Mouse (Mus musculus) layer of hippocampus, adult 18-20 months (tissue): ENCODE measurements at regions not wholly inside any gene's neighbourhood (a gene's known extent, or its start where the extent isn't known, plus 50 kb on each side); places are given as distances from the start of the nearest gene placed in this dataset.

Experiments
- DNase-seq, 2 experiments: peaks; one replicate each; pipeline ENCODE4 v3.0.0; 2022; ENCODE audit warnings: low spot score in 2 of 2

DNA sequence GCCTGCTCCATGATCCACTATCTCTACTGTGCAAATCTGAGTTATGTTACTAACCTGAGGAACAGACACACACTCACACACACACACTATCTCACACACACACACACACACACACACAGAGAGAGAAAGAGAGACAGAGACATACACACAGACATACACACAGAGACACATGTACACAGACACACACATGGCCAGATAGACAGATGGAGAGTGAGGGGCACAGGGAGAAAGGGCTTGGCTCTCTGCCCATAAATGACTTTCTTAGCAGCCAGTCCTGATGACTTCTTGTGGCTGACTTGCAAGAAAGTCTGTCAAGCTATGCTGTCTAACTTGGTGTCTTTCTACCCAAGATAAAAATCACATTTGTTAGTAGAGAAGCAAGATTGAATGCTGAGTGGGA lies 63.7 kb upstream of the Kirrel3 start:
- no peak for DNase-seq

DNA sequence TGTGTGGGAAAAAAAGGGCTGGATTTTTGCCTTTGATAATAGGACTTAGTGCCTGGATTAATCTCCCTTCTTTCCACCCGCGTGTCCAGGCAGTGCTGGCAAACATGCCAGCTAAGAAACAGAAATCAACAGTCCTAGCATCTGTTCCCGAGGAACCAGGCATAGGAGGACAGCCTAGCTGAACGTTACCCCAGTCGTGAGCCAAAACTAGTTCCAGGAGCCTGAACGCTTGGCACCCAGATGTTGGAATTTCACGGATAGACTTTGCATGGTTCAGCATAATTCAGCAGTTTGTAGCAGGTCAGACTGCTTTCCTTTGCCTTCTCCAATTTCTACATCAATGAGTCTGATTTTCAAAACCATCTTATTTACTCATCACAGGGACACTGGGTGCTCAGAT lies 62.6 kb upstream of the Kirrel3 start:
- DNase-seq = peak in 1 of 2 experiments; percentile 22

DNA sequence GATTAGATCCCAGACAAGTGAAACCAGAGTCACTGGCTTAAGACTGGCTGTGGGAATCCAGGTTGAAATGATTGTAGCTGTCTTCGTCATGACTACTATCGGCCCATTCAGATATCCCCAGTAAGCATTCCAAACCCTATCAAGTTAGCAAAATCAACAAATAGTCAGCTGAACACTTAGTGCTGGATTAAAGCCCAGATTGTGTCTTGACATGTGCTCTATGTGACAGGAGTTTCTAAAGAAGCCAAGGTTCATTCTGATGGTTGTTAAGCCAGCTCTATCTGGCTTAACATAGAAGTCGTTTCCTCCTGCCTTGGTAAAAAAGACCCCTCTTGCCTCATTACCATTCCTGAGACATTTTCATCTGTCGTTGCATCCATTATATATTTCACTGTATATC lies 59.1 kb upstream of the Kirrel3 start:
- DNase-seq = no peak

DNA sequence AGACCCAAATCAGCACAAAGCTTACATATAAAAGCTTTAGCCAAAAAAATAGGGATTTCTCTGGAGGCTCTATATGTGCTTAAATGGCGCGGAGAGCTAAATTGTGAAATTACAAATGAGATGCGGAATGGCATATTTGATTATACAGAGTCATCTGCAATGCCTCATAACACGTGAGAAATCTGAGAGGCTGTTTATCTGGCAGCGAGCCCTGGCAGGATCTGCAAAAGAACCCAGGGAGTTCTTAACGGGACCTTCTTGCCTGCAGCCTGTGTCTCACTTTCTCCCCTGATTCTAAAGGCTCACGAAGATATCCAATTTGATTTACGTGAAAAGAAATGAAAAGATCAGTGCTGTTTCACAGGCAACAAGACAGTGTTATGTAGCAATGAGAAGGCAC lies 58.0 kb upstream of the Kirrel3 start:
- no peak for DNase-seq
